Mouse (Mus musculus): Measurements from ENCODE around the gene Angel1. TPM values are rescaled to one million over a fixed set of nuclear protein-coding genes. Genes with fewer than 3 reads are reported as not detected.

The Angel1 gene
- 10.0 and 12.1 TPM in 2 replicates for polyA plus RNA-seq (2014; fragmentation: Nextera tagmentation; extraction: Ambion mirVana)

- Histone ChIP-seq H3K4me2 (ENCODE audit: low read depth, low read length) (peak within 1 kb of the TSS; percentile 84), H3K9ac (replicated peaks; ENCODE audit: low read depth, low read length) (peak within 1 kb of the TSS; percentile 74), H3K4me1 (ENCODE audit: control insufficient read depth, insufficient read depth, low read length) (no peaks in the 10 kb centered on the region), H3K27ac (ENCODE audit: low read depth, low read length) (peak within 1 kb of the TSS; percentile 67), H3K36me3 (ENCODE audit: control insufficient read depth, insufficient read depth, low read length) (no peaks in the 10 kb centered on the region), H3K9me3 (ENCODE audit: control insufficient read depth, low read length) (no peaks in the 10 kb centered on the region), H3K4me3 (ENCODE audit: low read depth, low read length) (peak within 1 kb of the TSS; percentile 70), H3K27me3 (ENCODE audit: control insufficient read depth, insufficient read depth, low read length) (no peaks in the 10 kb centered on the region)
- peak; percentile 99 for ATAC-seq (ENCODE audit: low read depth)
- WGBS, result 0% methylated on average over 44 of the region's 44 CpGs
Measured at GRCm38 (mm10) chr12:86726120-86726640, at the start of gene Angel1. Angel1 (minus strand) TSS chr12:86726460.

DNA sequence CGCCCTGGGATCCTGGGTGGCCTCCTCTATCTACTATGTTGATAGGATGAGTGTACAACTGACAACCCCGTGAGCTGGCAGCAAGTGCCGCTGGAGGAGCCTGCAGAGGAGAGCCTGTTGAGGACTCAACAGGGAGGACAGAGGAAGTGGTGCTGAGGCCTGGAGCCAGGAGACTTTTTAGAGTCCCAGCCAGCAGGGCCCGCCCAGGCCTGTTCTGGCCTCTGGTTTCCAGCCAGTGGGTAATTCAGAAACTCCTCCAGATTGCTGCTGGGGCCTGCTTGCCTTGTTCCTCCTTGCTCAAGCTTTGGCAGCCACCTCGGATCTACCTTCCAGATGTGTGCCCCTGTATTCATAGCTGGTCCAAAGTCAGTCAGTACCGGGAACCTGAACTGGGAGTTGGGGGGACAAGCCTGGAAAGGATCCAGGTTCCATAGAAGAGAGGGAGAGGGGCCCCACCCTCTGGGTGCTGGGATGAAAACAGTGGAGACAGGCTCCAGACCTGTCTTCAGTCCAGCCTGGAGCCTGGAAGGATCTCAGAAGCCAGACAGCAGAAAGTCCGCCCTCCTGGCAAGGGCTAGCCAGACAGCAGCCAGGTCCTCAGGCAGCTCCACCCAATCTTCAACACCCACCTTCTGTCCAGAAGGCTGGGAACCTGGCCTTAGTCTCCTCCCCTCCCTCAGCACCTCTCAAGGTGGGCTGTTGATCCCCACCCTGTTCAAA, 49.5 kb upstream of the Angel1 start:
- no peak overlapping the region for H3K4me3 ChIP-seq (ENCODE audit: low read depth, low read length)
- H3K4me2 ChIP-seq (ENCODE audit: low read depth, low read length), result no peak overlapping the region
- no peak for ATAC-seq (ENCODE audit: low read depth)
- 83% methylated on average over 7 of the region's 7 CpGs for WGBS
- no peaks in the 10 kb centered on the region for H3K4me1 ChIP-seq (ENCODE audit: control insufficient read depth, insufficient read depth, low read length)
- no peak overlapping the region for H3K27ac ChIP-seq (ENCODE audit: low read depth, low read length)
- no peaks in the 10 kb centered on the region for H3K9me3 ChIP-seq (ENCODE audit: control insufficient read depth, low read length)
- H3K9ac ChIP-seq (replicated peaks; ENCODE audit: low read depth, low read length), result no peak overlapping the region
- H3K36me3 ChIP-seq (ENCODE audit: control insufficient read depth, insufficient read depth, low read length), result no peaks in the 10 kb centered on the region
- no peaks in the 10 kb centered on the region for H3K27me3 ChIP-seq (ENCODE audit: control insufficient read depth, insufficient read depth, low read length)

DNA sequence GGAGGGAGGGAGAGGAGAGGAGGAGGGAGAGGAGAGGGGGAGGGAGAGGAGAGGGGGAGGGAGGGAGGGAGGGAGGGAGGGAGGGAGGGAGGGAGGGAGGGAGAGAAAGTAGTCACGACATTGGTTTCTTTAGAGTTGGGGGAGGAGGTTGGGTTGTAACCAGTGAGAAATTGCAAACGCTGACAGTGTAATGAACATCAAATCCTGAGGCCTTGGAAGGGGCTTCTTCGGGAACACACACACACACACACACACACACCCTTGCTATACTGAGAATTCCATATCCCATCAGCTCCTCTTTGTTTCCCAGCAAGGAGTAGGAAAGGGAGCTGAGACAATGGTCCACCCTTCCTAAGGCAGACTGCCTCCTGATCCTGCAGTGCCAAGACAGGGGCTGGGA, 46.3 kb upstream of the Angel1 start:
- 42% methylated on average over 3 of the region's 3 CpGs for WGBS
- Histone ChIP-seq H3K9ac (replicated peaks; ENCODE audit: low read depth, low read length) (no peak overlapping the region), H3K27ac (ENCODE audit: low read depth, low read length) (no peak overlapping the region), H3K4me3 (ENCODE audit: low read depth, low read length) (no peak overlapping the region), H3K36me3 (ENCODE audit: control insufficient read depth, insufficient read depth, low read length) (no peaks in the 10 kb centered on the region), H3K4me2 (ENCODE audit: low read depth, low read length) (no peak overlapping the region), H3K27me3 (ENCODE audit: control insufficient read depth, insufficient read depth, low read length) (no peaks in the 10 kb centered on the region), H3K4me1 (ENCODE audit: control insufficient read depth, insufficient read depth, low read length) (0 out of 2 replicates have a peak, but pooled peaks cover 5% of the 10 kb centered on the region), H3K9me3 (ENCODE audit: control insufficient read depth, low read length) (no peaks in the 10 kb centered on the region)
- no peak for ATAC-seq (ENCODE audit: low read depth)

GRCm38 (mm10) chr12:86771823-86772427, 45.7 kb upstream of the Angel1 start:
- 12% methylated on average over 12 of the region's 12 CpGs for WGBS
- peak; percentile 71; the same call in 1 of the 2 replicates for ATAC-seq (ENCODE audit: low read depth)
- no peaks in the 10 kb centered on the region for H3K9me3 ChIP-seq (ENCODE audit: control insufficient read depth, low read length)
- H3K36me3 ChIP-seq (ENCODE audit: control insufficient read depth, insufficient read depth, low read length), result no peaks in the 10 kb centered on the region
- H3K27ac ChIP-seq (ENCODE audit: low read depth, low read length), result peak overlapping the region; percentile 55; the same call in 1 of the 2 replicates
- H3K27me3 ChIP-seq (ENCODE audit: control insufficient read depth, insufficient read depth, low read length), result no peaks in the 10 kb centered on the region
- no peak overlapping the region for H3K4me2 ChIP-seq (ENCODE audit: low read depth, low read length)
- no peak overlapping the region; the same call in 1 of the 2 replicates for H3K9ac ChIP-seq (replicated peaks; ENCODE audit: low read depth, low read length)
- no peak overlapping the region for H3K4me3 ChIP-seq (ENCODE audit: low read depth, low read length)
- 0 out of 2 replicates have a peak, but pooled peaks cover 5% of the 10 kb centered on the region for H3K4me1 ChIP-seq (ENCODE audit: control insufficient read depth, insufficient read depth, low read length)

- 7% methylated on average over 3 of the region's 3 CpGs for WGBS
- Histone ChIP-seq H3K27ac (ENCODE audit: low read depth, low read length) (no peak overlapping the region), H3K9me3 (ENCODE audit: control insufficient read depth, low read length) (no peaks in the 10 kb centered on the region), H3K4me3 (ENCODE audit: low read depth, low read length) (no peak overlapping the region), H3K4me2 (ENCODE audit: low read depth, low read length) (no peak overlapping the region), H3K9ac (replicated peaks; ENCODE audit: low read depth, low read length) (no peak overlapping the region), H3K27me3 (ENCODE audit: control insufficient read depth, insufficient read depth, low read length) (no peaks in the 10 kb centered on the region), H3K4me1 (ENCODE audit: control insufficient read depth, insufficient read depth, low read length) (0 out of 2 replicates have a peak, but pooled peaks cover 5% of the 10 kb centered on the region), H3K36me3 (ENCODE audit: control insufficient read depth, insufficient read depth, low read length) (no peaks in the 10 kb centered on the region)
- ATAC-seq (ENCODE audit: low read depth), result no peak
Measured at GRCm38 (mm10) chr12:86770927-86771326, 44.7 kb upstream of the Angel1 start.

DNA sequence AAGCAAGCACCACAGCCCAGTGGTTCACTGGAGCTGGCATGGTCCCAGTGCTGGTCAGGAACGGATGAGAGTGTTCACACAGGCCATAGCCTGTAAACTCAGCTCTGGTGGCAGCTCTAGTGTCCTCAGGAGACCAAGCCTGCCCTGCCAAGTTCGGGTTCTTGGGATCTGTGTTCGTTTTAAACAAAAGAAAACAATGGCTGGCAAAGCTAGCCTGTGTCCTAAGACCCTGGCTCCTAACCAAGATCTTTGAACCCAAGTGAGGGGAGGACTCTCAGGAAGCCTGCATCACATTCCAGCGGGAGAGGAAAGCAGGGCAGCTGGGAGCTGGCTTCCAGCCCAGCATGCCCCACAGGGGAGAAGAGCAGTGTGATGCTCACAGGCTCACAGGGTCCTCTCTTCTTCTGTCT, 44.0 kb upstream of the Angel1 start:
- 0 out of 2 replicates have a peak, but pooled peaks cover 5% of the 10 kb centered on the region for H3K4me1 ChIP-seq (ENCODE audit: control insufficient read depth, insufficient read depth, low read length)
- 21% methylated on average over 4 of the region's 4 CpGs for WGBS
- ATAC-seq (ENCODE audit: low read depth), result no peak
- no peak overlapping the region for H3K9ac ChIP-seq (replicated peaks; ENCODE audit: low read depth, low read length)
- H3K27me3 ChIP-seq (ENCODE audit: control insufficient read depth, insufficient read depth, low read length), result no peaks in the 10 kb centered on the region
- H3K4me3 ChIP-seq (ENCODE audit: low read depth, low read length), result no peak overlapping the region
- no peak overlapping the region for H3K4me2 ChIP-seq (ENCODE audit: low read depth, low read length)
- H3K36me3 ChIP-seq (ENCODE audit: control insufficient read depth, insufficient read depth, low read length), result no peaks in the 10 kb centered on the region
- H3K9me3 ChIP-seq (ENCODE audit: control insufficient read depth, low read length), result no peaks in the 10 kb centered on the region
- 0 out of 2 replicates have a peak overlapping the region, but pooled peaks have one; percentile 8 for H3K27ac ChIP-seq (ENCODE audit: low read depth, low read length)

GRCm38 (mm10) chr12:86769819-86770218, 43.6 kb upstream of the Angel1 start:
- Histone ChIP-seq H3K36me3 (ENCODE audit: control insufficient read depth, insufficient read depth, low read length) (no peaks in the 10 kb centered on the region), H3K4me3 (ENCODE audit: low read depth, low read length) (no peak overlapping the region), H3K9ac (replicated peaks; ENCODE audit: low read depth, low read length) (no peak overlapping the region), H3K4me2 (ENCODE audit: low read depth, low read length) (no peak overlapping the region), H3K4me1 (ENCODE audit: control insufficient read depth, insufficient read depth, low read length) (0 out of 2 replicates have a peak, but pooled peaks cover 5% of the 10 kb centered on the region), H3K9me3 (ENCODE audit: control insufficient read depth, low read length) (no peaks in the 10 kb centered on the region), H3K27me3 (ENCODE audit: control insufficient read depth, insufficient read depth, low read length) (no peaks in the 10 kb centered on the region), H3K27ac (ENCODE audit: low read depth, low read length) (0 out of 2 replicates have a peak overlapping the region, but pooled peaks have one; percentile 8)
- ATAC-seq (ENCODE audit: low read depth), result no peak

GRCm38 (mm10) chr12:86768986-86769580, 42.8 kb upstream of the Angel1 start:
- Histone ChIP-seq H3K4me1 (ENCODE audit: control insufficient read depth, insufficient read depth, low read length) (0 out of 2 replicates have a peak, but pooled peaks cover 5% of the 10 kb centered on the region), H3K27ac (ENCODE audit: low read depth, low read length) (no peak overlapping the region), H3K4me3 (ENCODE audit: low read depth, low read length) (no peak overlapping the region), H3K4me2 (ENCODE audit: low read depth, low read length) (no peak overlapping the region), H3K27me3 (ENCODE audit: control insufficient read depth, insufficient read depth, low read length) (no peaks in the 10 kb centered on the region), H3K36me3 (ENCODE audit: control insufficient read depth, insufficient read depth, low read length) (no peaks in the 10 kb centered on the region), H3K9me3 (ENCODE audit: control insufficient read depth, low read length) (no peaks in the 10 kb centered on the region), H3K9ac (replicated peaks; ENCODE audit: low read depth, low read length) (no peak overlapping the region)
- 32% methylated on average over 4 of the region's 4 CpGs for WGBS
- ATAC-seq (ENCODE audit: low read depth), result no peak

Measured in neural tube, embryonic 14.5 days (tissue).